Mouse (Mus musculus): ENCODE results near the gene Ak1. TPM values are rescaled to one million over a fixed set of nuclear protein-coding genes. Genes with fewer than 3 reads are reported as not detected.

The Ak1 gene
- total RNA-seq, 2 experiments from 2014 or later, result 3.3 TPM; not detected in 1

DNA sequence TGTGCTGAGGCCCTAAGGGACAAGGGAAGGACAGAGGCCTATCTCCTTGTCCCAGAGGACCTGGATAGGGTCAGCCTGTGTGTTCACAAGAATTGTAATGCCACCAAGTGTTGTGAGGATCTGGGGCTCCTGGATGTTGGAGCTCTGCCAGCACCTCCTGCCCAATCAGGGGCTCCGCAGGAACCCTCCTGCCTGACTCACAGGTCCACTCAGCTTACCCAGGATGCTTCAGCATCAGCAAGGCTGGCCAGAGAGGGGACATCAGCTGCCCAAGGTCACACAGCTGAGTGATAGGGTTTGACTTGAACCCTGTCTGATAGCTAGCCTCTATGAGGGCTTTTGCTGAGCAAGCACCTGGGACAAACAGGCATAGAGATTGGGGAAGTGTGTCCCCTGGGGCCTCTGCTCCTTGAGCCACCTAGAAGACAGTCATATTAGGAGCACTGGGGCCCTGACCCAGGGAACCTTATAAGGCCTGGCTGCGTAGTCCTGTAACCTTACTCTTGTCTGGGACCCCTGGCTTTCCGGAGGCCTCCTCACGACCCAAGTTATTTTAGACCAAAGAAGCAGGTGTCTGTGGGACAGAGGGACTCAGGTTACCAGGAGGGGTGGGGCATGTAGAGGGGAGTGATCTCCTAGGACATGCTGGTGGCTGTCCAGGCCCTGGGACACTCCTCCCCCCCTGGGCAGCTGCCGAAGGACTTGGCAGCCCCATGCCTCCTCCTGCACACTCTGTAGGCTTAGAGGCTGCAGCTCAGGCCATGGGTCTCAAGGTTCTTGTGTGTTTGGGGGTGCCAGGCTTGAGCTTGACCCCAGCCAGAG lies 4.5 kb downstream of the Ak1 start:
- no peak for ATAC-seq (replicated peaks; ENCODE audit: poor library complexity, severe bottlenecking)

DNA sequence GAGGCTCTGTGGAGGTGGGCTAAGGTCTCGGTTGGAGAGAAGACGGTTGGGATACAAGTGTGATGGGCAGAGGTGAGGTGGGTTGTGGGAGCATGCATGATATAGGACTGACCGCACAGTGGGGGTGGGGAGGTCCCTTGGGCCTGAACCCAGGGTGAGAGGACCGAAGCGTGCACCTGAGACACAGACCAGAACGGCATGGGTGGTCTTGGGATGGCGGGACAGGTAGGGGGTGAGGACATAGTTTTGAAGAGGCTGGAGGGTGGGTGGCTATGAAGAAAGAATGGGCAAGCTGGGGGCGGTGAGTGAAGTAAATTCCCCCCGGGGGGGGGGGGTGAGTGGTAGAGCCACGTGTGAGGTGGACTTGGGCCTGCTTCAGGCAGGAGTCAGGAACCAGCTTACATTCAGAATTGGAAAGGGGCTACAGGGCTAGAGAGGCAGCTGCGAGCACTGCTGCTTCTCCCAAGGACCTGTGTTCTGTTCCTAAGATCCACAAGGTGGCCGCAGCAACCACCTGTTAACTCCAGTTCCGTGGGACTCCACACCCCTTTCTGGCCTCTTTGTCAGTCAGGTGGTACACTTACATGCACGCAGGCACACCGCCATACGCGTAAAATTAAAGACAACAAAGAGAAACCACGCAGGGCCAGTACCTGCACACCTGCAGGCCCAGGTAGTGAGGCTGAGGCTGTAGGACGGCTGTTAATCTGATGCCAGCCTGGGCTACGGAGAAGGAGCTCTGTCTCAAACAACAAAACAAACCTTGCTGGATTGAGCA lies 5.9 kb downstream of the Ak1 start:
- no peak for ATAC-seq (replicated peaks; ENCODE audit: poor library complexity, severe bottlenecking)

DNA sequence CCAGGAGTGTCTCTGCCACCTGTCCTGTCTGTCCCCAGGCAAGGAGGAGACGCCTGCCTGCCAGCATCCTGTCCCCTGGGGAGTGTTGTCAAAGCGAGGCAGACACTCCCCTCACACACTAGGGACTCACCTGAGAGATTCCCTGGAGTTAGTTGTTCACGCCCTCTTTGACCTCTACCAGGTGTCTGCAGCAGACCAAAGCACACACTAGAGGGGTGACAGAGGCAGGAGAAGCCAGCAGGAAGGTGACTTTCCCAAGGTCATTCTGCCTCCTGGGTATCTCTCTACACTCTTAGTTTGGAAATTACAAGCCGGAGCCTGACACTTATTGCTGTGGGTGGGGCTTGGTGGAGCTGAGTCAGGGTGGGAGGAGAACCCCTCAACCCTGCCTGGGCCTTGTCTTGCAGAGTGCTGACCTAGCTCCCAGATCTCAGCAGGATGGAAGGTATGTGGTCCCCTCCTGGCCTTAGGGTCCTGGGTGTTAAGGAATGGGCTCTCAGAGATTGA lies 6.5 kb downstream of the Ak1 start:
- no peak for ATAC-seq (replicated peaks; ENCODE audit: poor library complexity, severe bottlenecking)

DNA sequence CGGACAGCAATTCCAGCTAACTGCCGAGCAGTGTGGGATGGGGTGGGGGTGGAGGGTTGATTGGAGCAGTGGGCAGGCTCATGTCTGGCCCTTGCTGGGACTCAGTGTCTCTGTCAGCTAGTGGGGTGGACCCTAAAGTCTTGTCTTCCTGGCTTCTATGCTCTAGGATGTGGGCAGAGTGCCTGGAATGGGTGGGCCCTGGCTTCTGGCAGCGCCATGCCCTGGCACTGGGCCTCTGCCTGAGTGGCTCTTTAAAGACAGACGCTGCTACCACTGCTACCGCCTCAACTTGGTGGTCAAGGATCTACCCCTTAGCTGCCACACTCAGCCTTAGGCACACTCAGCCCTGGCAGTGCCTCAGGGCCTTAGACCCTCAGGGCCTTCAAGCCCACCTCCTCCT lies 7.2 kb downstream of the Ak1 start:
- ATAC-seq (replicated peaks; ENCODE audit: poor library complexity, severe bottlenecking), result no peak

DNA sequence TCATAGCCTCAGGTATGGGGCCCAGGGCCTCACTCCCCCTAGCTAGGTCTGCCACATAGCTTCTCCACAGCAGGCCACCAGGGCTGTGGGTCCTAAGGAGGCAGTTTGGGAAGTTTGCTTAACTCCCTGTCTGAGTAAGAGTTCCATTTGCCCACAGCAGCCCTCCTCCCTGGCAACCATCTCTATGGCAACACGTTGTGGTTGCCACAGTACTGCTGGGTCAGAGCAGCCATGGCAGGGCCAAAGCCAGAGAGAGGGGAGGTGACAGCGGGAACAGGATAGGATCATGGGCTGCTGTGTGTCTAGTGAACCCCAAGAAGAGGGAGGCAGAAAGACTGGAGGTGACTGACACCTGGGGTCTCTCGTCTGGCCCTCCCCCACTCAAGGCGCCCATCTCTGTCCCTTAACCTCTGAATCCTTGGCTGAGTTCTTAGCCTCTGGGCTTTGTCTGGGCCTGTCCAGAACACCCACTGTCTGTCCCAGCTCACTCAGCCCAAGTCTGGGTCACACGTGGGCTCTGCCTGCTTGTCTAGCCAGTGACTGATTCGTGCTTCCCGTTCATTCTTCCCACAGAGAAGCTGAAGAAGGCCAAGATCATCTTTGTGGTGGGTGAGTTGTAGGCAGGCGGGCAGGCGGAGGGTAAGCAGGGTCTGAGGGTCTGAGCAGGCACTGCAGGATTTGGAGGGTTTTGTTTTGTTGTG lies 7.9 kb downstream of the Ak1 start:
- peak; percentile 65 for ATAC-seq (replicated peaks; ENCODE audit: poor library complexity, severe bottlenecking)

DNA sequence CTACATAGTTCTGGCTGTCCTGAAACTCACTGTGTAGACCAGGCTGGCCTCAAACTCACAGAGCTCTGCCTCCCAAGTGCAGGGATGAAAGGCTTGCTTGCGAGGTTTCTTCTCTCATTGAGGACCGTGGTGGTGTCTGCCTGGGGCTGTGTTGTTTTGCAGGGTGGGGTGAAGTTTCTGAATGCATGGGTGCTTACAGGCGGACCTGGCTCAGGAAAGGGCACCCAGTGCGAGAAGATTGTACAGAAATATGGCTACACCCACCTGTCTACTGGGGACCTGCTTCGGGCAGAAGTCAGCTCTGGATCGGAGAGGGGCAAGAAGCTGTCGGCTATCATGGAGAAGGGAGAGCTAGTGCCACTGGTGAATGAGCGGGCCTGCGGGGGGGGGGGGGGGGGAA lies 8.5 kb downstream of the Ak1 start:
- ATAC-seq (replicated peaks; ENCODE audit: poor library complexity, severe bottlenecking), result no peak

DNA sequence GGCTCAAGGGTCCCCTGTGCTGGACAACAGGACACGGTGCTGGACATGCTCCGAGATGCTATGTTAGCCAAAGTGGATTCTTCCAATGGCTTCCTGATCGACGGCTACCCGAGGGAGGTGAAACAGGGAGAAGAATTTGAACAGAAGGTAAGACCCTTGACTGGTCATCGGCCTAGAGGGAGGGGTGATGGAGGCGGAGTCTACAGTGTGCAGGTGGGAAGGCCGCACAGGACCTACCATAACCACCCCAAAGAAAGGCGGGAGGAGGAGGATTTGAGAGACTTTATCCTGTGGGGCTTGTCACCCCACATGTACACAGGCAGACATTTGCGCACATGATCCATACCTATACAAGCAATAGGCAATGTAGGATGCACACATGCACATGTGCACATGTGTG lies 9.5 kb downstream of the Ak1 start:
- no peak for ATAC-seq (replicated peaks; ENCODE audit: poor library complexity, severe bottlenecking)

DNA sequence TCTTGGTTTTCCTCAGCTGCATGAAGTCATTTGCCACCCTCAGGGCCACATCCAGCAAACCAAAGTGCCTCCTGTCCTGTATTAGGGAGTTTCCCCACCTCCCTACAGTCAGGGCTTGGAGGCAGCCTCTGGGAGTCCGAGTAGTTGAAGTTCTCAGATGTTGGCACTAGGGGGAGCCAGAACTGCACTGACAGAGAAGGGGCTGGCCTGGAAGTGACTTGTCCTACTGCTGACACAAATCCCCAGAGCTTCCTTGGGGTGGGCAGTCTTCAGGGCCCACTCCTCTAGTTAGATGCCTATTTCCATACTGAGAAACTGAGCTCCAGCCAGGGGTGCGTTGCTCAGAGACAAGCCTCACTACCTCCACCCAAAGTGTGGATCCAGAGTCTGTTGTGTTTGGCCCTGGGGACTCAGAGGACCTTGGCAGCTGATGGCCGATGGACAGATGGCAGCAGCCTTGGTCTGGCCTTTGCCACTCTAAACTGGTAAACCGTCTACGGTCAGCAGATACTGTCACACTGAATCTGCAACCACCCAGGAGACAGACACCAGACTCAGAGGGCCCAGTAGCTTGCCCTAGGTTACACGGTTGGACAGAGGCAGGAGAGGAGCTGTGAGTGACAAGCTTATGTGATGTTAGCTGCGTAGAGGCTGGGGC lies 10.3 kb downstream of the Ak1 start:
- peak; percentile 80 for ATAC-seq (replicated peaks; ENCODE audit: poor library complexity, severe bottlenecking)

DNA sequence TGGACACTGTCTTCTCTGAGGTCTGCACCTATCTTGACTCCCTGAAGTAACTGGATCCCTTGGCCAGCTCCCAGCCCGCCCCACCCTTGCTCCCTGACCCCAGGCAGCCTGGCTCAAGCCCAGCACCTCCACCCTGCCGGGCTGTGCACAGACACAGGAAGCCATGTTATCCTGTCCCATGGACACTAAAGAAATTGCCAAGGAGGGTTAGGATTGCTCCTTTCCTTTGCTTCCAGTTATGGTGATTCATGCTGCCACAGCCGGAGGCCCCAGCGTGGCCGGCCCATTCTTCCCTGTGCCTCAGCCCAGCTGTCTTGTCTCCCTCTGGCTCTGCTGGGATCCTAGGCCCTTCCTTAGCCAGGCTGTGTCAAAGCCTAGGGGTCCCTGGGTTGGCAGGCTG lies 12.1 kb downstream of the Ak1 start:
- no peak for ATAC-seq (replicated peaks; ENCODE audit: poor library complexity, severe bottlenecking)

DNA sequence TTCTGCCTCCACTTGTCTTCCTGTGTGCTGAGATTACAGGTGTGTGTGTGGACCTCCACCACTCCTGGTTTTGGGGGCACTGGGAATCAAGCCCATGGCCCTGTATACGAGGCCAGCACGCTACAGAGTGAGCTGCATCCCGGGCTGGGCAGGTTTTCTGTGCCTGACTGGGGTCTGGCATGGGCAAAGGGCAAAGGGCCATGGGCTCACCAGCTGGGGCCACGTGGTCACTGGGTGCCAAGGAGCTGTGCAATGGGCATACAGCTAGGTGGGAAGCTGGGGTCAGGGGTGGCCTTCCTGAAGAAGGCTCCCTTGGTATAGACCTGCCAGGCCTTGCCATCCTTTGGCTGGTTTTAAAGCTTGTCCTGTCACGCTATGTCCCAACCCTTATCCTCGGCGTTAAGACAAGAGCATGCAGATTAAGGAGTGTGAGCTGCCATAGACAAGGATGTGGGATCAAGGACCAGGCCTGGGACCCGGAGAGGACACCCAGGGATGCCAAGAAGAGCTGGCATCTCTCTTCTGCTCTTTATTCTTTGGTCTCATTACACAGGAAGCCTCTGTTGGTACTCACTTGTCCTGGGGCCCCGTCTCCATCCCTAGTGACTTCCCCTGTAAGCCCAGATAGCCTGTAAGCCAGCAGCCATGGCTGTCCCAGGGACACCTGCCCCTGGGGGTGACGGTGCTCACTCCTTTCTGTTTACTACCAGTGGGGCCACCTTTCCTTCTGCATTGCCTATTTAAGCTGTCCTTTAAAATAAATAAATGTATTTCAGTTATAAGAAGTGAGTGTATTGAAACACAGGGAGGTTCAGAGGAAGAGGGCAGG lies 12.9 kb downstream of the Ak1 start:
- ATAC-seq (replicated peaks; ENCODE audit: poor library complexity, severe bottlenecking), result no peak

DNA sequence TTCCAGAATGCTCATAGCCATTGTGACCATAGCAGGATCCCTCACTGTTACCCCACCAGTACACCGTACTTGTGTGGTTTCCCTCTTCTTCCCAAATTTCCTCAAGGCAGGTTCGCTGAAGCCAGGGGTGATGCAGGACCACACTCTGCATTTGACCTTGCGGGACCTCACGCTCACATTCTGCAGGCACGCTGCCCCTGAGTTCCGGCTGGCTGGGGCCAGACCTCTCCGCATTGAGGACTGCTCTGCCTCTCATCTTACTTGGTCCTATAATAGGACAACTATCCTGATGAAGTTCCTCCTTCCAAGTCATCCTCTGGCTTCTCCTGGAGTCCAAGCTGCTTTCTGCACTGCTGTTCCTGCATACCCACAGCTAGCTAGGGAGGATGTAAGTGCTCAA lies 15.1 kb downstream of the Ak1 start:
- ATAC-seq (replicated peaks; ENCODE audit: poor library complexity, severe bottlenecking), result no peak

DNA sequence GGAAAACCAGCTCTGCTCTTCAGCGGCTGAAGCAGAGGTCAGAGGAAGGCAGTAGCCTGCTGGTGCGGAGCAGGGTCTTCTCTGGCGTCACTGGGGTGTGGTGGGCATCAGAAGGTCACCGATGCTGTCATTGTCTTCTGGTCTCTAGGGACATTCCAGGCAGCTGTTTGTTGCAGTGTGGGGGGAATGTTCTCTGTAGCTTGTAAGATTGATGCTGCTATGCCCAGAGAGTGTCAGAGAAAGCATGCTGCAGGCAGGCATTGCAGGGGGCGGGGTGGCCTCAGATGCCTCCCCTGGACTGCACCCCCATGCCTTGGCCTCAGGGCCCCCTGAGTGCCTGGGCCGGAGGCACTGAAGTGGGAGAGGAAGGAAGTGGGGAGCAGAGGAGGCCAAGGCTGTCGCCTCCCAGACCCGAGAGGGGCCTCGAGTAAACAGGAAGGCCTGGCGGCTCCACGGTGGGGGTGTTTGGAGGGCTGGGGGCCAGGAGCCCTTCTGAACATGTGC lies 16.3 kb downstream of the Ak1 start:
- ATAC-seq (replicated peaks; ENCODE audit: poor library complexity, severe bottlenecking), result peak; percentile 92

DNA sequence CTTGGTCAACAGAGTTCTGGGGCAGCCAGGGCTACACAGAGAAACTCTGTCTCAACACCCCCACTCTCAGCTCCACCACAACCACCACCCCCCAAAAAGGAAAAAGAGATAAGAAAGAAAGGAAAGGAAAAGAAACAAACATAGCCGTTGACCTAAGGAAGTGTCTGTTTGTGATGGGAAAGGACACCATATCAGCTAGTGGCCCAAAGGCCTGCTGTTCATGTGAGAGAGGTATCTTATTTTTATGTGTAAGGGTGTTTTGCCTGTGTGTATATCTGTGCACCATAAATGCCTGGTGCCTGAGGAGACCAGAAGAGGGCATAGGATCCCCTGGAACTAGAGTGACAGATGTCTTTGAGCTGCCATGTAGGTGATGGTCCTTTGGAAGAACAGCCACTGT lies 18.1 kb downstream of the Ak1 start:
- ATAC-seq (replicated peaks; ENCODE audit: poor library complexity, severe bottlenecking), result no peak

DNA sequence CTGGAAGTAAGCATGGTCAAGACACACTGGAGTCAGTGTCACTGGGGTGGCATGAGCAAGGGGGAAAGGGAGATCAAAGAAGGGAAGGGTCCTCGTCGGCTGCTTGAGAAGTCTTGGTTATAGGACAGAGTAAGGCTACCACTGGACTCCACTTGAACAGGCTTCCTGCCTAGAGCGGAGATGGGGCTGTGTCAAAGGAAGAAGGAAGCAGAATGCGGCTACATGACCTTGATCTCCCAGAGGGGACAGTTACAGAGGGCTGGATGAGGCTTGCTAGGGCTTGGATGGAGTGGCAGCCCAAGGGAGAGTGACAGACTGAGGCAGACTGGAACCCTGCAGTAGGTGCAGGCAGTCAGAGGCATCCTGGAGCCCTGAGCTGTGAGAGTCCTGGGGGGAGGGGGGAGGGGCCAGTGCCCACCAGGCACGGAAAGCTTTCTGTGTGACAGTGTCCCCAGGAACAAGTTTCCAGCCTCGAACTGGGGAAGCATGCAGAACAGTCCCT lies 19.0 kb downstream of the Ak1 start:
- ATAC-seq (replicated peaks; ENCODE audit: poor library complexity, severe bottlenecking), result no peak

DNA sequence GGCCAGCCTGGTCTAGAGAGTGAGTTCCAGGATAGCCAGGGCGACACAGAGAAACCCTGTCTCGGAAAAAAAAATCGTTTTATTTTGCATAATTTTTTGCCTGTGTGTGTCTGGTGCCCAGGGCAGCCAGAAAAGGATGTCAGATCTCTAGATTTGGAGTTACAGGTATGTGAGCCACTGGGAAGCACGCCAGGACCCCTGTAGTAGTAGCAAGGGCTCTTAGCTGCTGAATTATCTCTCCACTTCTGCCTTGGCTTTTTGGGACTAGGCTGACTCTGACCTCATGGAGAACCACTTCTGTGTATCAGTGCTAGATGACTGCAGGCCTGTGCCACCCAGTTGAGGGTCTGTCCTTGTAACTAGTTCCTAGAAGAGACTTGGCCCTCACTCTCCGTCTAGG lies 20.3 kb downstream of the Ak1 start:
- ATAC-seq (replicated peaks; ENCODE audit: poor library complexity, severe bottlenecking), result no peak

DNA sequence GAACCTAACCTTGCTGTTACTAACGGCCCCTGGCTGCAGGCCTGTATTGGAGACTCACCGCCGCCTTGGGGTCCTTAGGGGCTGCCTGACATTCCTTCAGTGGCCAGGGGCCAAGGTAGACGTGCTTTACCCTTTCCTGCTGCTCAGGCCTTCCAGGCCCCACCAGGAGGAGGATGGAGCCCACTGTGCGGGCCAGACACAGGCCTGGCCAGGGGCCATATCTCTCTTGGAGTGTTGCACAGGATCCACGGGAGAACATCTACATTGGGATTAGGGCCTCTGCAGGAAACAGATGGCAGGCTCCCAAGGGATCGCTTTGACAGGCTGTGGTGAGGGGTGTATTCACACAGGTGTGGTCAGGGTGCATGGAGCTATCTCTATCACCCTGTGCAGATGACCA lies 21.3 kb downstream of the Ak1 start:
- ATAC-seq (replicated peaks; ENCODE audit: poor library complexity, severe bottlenecking), result no peak

DNA sequence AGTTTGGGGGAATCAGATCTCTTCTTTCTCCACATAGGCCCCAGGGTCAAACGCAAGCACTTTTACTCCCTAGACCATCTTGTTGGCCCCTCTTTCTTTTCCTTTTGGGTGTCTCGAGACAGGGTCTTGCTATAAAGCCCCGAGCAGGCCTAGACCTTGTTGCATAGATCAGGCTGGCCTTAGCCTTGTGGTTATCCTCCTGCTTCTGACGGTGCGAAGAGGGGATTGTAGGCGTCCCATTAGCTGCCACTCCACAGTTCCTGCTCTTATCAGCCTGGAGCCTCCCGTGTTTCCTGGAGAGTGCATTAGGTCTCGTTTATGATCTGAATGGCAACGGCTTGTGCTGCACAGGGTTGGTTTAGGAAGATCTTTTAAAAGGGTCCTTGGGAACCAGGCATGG lies 22.5 kb downstream of the Ak1 start:
- ATAC-seq (replicated peaks; ENCODE audit: poor library complexity, severe bottlenecking), result no peak

DNA sequence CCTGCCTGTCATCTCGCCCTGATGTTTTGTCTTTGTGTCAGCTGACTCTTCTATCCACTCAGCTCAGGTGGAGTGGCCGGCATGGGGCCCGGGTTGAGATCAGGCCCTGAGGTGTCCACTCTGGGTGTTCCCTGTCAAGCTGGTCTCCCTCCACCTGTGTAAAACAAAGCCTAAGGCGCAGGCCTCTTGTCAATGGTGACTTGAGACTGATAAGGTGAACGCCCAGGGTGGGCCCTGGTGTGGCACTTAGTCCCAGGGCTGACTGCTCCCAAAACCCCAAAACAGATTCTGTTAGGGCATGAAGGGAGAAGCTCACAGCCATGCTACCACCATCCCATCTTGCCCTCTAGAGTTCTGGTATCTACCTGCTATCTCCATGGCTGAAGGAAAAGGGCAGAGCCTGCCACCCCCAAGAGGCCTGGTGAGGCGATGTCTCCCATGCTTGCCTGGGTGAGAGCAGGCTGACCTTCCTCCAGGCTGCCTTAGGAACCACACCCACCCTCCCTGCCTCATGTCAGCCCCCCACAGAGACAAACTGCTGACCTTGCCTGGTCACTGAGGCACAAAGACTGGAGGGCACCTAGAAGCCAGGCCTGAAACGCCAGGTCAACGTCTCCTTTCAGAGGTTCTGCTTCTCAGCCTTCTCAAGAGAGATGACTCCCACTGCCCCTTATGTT lies 23.4 kb downstream of the Ak1 start:
- ATAC-seq (replicated peaks; ENCODE audit: poor library complexity, severe bottlenecking), result no peak

DNA sequence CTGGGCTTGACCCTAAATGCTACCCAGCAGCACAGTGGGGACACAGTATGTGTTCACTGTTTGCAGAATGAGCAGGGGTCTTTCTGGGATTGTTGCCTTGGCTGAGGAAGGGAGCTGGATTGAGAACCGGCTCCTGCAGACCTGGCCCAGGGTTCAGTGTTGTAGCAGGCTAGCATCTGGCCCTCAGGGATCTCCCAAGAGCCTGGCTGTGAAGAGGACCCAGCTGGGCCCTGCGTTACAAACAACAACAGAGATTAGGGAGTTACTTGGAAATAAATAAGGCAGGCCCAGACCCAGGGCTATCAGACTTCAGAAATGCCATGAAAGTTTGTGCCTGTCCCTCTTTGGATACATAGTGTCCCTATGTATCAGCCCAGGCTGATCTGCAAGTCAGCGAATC lies 24.1 kb downstream of the Ak1 start:
- ATAC-seq (replicated peaks; ENCODE audit: poor library complexity, severe bottlenecking), result no peak
